Mouse (Mus musculus) myocyte (in vitro differentiated cells): ENCODE measurements around the gene Slc25a19. TPM values are rescaled to one million over a fixed set of nuclear protein-coding genes. Genes with fewer than 3 reads are reported as not detected.
"Not testable (repeated sequence)": the region's sequence is repeated elsewhere in the genome, so short reads cannot be mapped to it uniquely, and the experiment has no call there.

Experiments
- H3K27me3 ChIP-seq: one replicate; pipeline ENCODE4 v1.6.1; 2011; ENCODE audit not compliant: control insufficient read depth, insufficient read depth, insufficient read length
- H3K36me3 ChIP-seq: one replicate; pipeline ENCODE4 v1.6.1; 2011; ENCODE audit not compliant: control insufficient read depth, insufficient read depth
- H3K4me2 ChIP-seq: one replicate; pipeline ENCODE4 v1.6.1; 2011; ENCODE audit warnings: low read depth, control low read depth
- H3K4me3 ChIP-seq: one replicate; pipeline ENCODE4 v1.5.1; 2011; ENCODE audit warnings: mild to moderate bottlenecking, control low read depth, moderate library complexity
- H3K79me2 ChIP-seq: one replicate; pipeline ENCODE4 v1.6.1; 2011; ENCODE audit not compliant: control insufficient read depth, insufficient read depth
- H3ac ChIP-seq: one replicate; pipeline ENCODE4 v1.6.1; 2011; ENCODE audit not compliant: control insufficient read depth, insufficient read length
- CEBPB ChIP-seq: IDR thresholded peaks from 2 replicates; pipeline ENCODE4 v1.6.1; 2011; ENCODE audit warnings: mild to moderate bottlenecking, moderate library complexity; ENCODE audit not compliant: poor library complexity, insufficient read depth, severe bottlenecking
- E2F4 ChIP-seq: IDR thresholded peaks from one replicate; pipeline ENCODE4 v1.6.1; 2011; ENCODE audit warnings: mild to moderate bottlenecking, control low read depth, moderate library complexity; ENCODE audit not compliant: insufficient read depth
- MAX ChIP-seq: IDR thresholded peaks from one replicate; pipeline ENCODE4 v1.6.1; 2011; ENCODE audit warnings: low read depth, mild to moderate bottlenecking, control low read depth
- MYOD1 ChIP-seq, 3 experiments: IDR thresholded peaks; one replicate each; pipeline ENCODE4 v1.6.1; 2011; ENCODE audit warnings: control low read depth in 2 of 3, low read depth in 2 of 3, mild to moderate bottlenecking in 2 of 3, moderate library complexity in 1 of 3; ENCODE audit not compliant: insufficient read length in 2 of 3, control insufficient read depth in 1 of 3
- MYOG ChIP-seq, 3 experiments: IDR thresholded peaks; one replicate each; pipeline ENCODE4 v1.6.1; 2011; ENCODE audit warnings: control low read depth in 2 of 3, low read depth in 2 of 3, mild to moderate bottlenecking in 2 of 3; ENCODE audit not compliant: insufficient read length in 2 of 3, control insufficient read depth in 1 of 3, insufficient read depth in 1 of 3
- POLR2A ChIP-seq: IDR thresholded peaks from one replicate; pipeline ENCODE4 v1.6.1; 2011; ENCODE audit warnings: low read depth, mild to moderate bottlenecking, control low read depth, moderate library complexity; ENCODE audit not compliant: insufficient read length
- POLR2AphosphoS2 ChIP-seq: IDR thresholded peaks from one replicate; pipeline ENCODE4 v1.6.1; 2011; ENCODE audit warnings: low read depth, control low read depth; ENCODE audit not compliant: insufficient read length
- REST ChIP-seq: IDR thresholded peaks from one replicate; pipeline ENCODE4 v1.6.1; 2011; ENCODE audit warnings: mild to moderate bottlenecking, control low read depth, moderate library complexity; ENCODE audit not compliant: insufficient read depth, insufficient read length
- SRF ChIP-seq: IDR thresholded peaks from one replicate; pipeline ENCODE4 v1.6.1; 2011; ENCODE audit warnings: low read depth; ENCODE audit not compliant: control insufficient read depth, insufficient read length
- TCF12 ChIP-seq: IDR thresholded peaks from one replicate; pipeline ENCODE4 v1.6.1; 2011; ENCODE audit warnings: mild to moderate bottlenecking, control low read depth; ENCODE audit not compliant: poor library complexity, insufficient read depth, severe bottlenecking
- TCF3 ChIP-seq: IDR thresholded peaks from one replicate; pipeline ENCODE4 v1.6.1; 2011; ENCODE audit warnings: low read depth, control low read depth; ENCODE audit not compliant: insufficient read length
- USF1 ChIP-seq: IDR thresholded peaks from one replicate; pipeline ENCODE4 v1.6.1; 2011; ENCODE audit warnings: low read depth, mild to moderate bottlenecking, control low read depth, moderate library complexity
- polyA plus RNA-seq: library from polyadenylated mRNA; unstranded; fragments of >200 nt; fragmentation: generic; extraction: Trizol; gene quantifications from one replicate; pipeline ENCODE4 v1.2.1, GENCODE M21; 2012; ENCODE audit warnings: missing spikeins

Slc25a19 gene
- polyA plus RNA-seq, 1 experiment, result 13.9 TPM

- Histone ChIP-seq H3K36me3 (peaks cover 3% of the 10 kb centered on the region), H3K27me3 (no peaks in the 10 kb centered on the region), H3K4me2 (no peak overlapping the region), H3K79me2 (no peaks in the 10 kb centered on the region), H3K4me3 (no peak overlapping the region), H3ac (no peak overlapping the region)
- no peak for TF ChIP-seq POLR2A
- no peak for TF ChIP-seq MYOD1 (IDR thresholded peaks at IDR 0.05; ENCODE audit: control insufficient read depth in 1 of 3, insufficient read length in 2 of 3, low read depth in 2 of 3)
Measured at GRCm38 (mm10) chr11:115649706-115650105, 21.6 kb upstream of the Slc25a19 start.

GRCm38 (mm10) chr11:115647459-115647858 is 19.4 kb upstream of the Slc25a19 start:
- Histone ChIP-seq H3K36me3 (no peaks in the 10 kb centered on the region), H3K27me3 (no peaks in the 10 kb centered on the region), H3K4me3 (no peak overlapping the region), H3K79me2 (no peaks in the 10 kb centered on the region), H3K4me2 (no peak overlapping the region), H3ac (no peak overlapping the region)
- TF ChIP-seq POLR2A (no peak), SRF (no peak), CEBPB (no peak), TCF12 (no peak), E2F4 (no peak), USF1 (no peak), REST (no peak), POLR2AphosphoS2 (no peak), TCF3 (no peak), MYOG (IDR thresholded peaks at IDR 0.05; ENCODE audit: control insufficient read depth in 1 of 3, insufficient read depth in 1 of 3, insufficient read length in 2 of 3, low read depth in 2 of 3) (no peak), MAX (no peak)

GRCm38 (mm10) chr11:115646439-115646838 is 18.3 kb upstream of the Slc25a19 start:
- H3K79me2 ChIP-seq, result no peaks in the 10 kb centered on the region
- H3K27me3 ChIP-seq, result no peaks in the 10 kb centered on the region
- H3K36me3 ChIP-seq, result no peaks in the 10 kb centered on the region
- no peak overlapping the region for H3K4me2 ChIP-seq
- TF ChIP-seq MYOG (IDR thresholded peaks at IDR 0.05; ENCODE audit: control insufficient read depth in 1 of 3, insufficient read depth in 1 of 3, insufficient read length in 2 of 3, low read depth in 2 of 3) (no peak), MAX (no peak), TCF12 (no peak), TCF3 (no peak), REST (no peak), CEBPB (no peak), SRF (no peak), MYOD1 (IDR thresholded peaks at IDR 0.05; ENCODE audit: control insufficient read depth in 1 of 3, insufficient read length in 2 of 3, low read depth in 2 of 3) (no peak), USF1 (no peak), POLR2A (no peak), POLR2AphosphoS2 (no peak), E2F4 (no peak)
- no peak overlapping the region for H3ac ChIP-seq
- H3K4me3 ChIP-seq, result no peak overlapping the region

- not testable (repeated sequence) for H3K4me2 ChIP-seq, H3K36me3 ChIP-seq
Measured at GRCm38 (mm10) chr11:115645498-115645897, 17.4 kb upstream of the Slc25a19 start.

GRCm38 (mm10) chr11:115644308-115644707 is 16.2 kb upstream of the Slc25a19 start:
- TF ChIP-seq TCF12, result no peak
- no peak for TF ChIP-seq REST
- no peak for TF ChIP-seq MAX
- TF ChIP-seq POLR2AphosphoS2, result no peak
- no peak for TF ChIP-seq CEBPB
- no peak for TF ChIP-seq POLR2A
- TF ChIP-seq SRF, result no peak
- no peak for TF ChIP-seq MYOG (IDR thresholded peaks at IDR 0.05; ENCODE audit: control insufficient read depth in 1 of 3, insufficient read depth in 1 of 3, insufficient read length in 2 of 3, low read depth in 2 of 3)
- no peak for TF ChIP-seq MYOD1 (IDR thresholded peaks at IDR 0.05; ENCODE audit: control insufficient read depth in 1 of 3, insufficient read length in 2 of 3, low read depth in 2 of 3)
- TF ChIP-seq TCF3, result no peak
- no peak for TF ChIP-seq E2F4
- no peak for TF ChIP-seq USF1
- no peaks in the 10 kb centered on the region for H3K36me3 ChIP-seq
- H3ac ChIP-seq, result no peak overlapping the region
- H3K27me3 ChIP-seq, result no peaks in the 10 kb centered on the region
- H3K4me2 ChIP-seq, result no peak overlapping the region
- H3K79me2 ChIP-seq, result no peaks in the 10 kb centered on the region
- no peak overlapping the region for H3K4me3 ChIP-seq

More at GRCm38 (mm10) chr11:115645498-115645897, 17.4 kb upstream of the Slc25a19 start:
- not testable (repeated sequence) for H3K4me3 ChIP-seq, H3K79me2 ChIP-seq, H3K27me3 ChIP-seq, H3ac ChIP-seq
